Mouse (Mus musculus) liver, embryonic 11.5 days (tissue): ENCODE results near the gene Hist2h2ab. TPM values are rescaled to one million over a fixed set of nuclear protein-coding genes. Genes with fewer than 3 reads are reported as not detected.

ENCODE experiments used
- ATAC-seq: fragments of 200-750 bp; cut with Nextera tagmentation; replicated peaks from 2 replicates; pipeline ENCODE4 v1.8.0; 2017; ENCODE audit warnings: moderate number of reproducible peaks, mild to moderate bottlenecking, moderate TSS enrichment, moderate library complexity; ENCODE audit not compliant: low FRiP score
- DNase-seq: peaks from one replicate; pipeline ENCODE4 v3.0.0-alpha.2; 2017; ENCODE audit warnings: low spot score
- H3K27ac ChIP-seq: fragments of 300-500 bp; sonication (generic); 2 replicates; pipeline ENCODE4 v1.5.1; 2014; ENCODE audit warnings: mild to moderate bottlenecking, low read depth, low read length, control low read depth
- H3K27me3 ChIP-seq: fragments of 300-500 bp; sonication (generic); replicated peaks from 2 replicates; pipeline ENCODE4 v1.6.1; 2014; ENCODE audit warnings: low read length, mixed read lengths; ENCODE audit not compliant: control insufficient read depth, insufficient read depth
- H3K36me3 ChIP-seq: fragments of 300-500 bp; sonication (generic); 2 replicates; pipeline ENCODE4 v1.6.1; 2014; ENCODE audit warnings: mild to moderate bottlenecking, low read length, moderate library complexity, mixed read lengths; ENCODE audit not compliant: control insufficient read depth, insufficient read depth
- H3K4me1 ChIP-seq: fragments of 300-500 bp; sonication (generic); replicated peaks from 2 replicates; pipeline ENCODE4 v1.6.1; 2014; ENCODE audit warnings: low read length, mixed read lengths; ENCODE audit not compliant: control insufficient read depth, insufficient read depth
- H3K4me2 ChIP-seq: fragments of 300-500 bp; sonication (generic); 2 replicates; pipeline ENCODE4 v1.6.1; 2014; ENCODE audit warnings: mild to moderate bottlenecking, control low read depth, moderate library complexity
- H3K4me3 ChIP-seq: fragments of 300-500 bp; sonication (generic); 2 replicates; pipeline ENCODE4 v1.5.1; 2014; ENCODE audit warnings: low read depth, low read length, control low read depth
- H3K9ac ChIP-seq: fragments of 300-500 bp; sonication (generic); 2 replicates; pipeline ENCODE4 v1.6.1; 2014; ENCODE audit warnings: low read depth, low read length, control low read depth
- H3K9me3 ChIP-seq: fragments of 300-500 bp; sonication (generic); 2 replicates; pipeline ENCODE4 v1.6.1; 2016; ENCODE audit warnings: low read length, inconsistent platforms, mixed read lengths; ENCODE audit not compliant: control insufficient read depth
- WGBS: fragments of 180-500 bp; shearing (Covaris S2); extraction: QIAGEN DNeasy Blood & Tissue Kit; methylation state at CpG from one replicate; pipeline ENCODE4 v1.1.7; 2014; 5-methylcytosine and 5-hydroxymethylcytosine counted together
- polyA plus RNA-seq: library from polyadenylated mRNA; unstranded; fragments of >200 nt; fragmentation: Nextera tagmentation; extraction: Ambion mirVana; gene quantifications from 2 replicates; pipeline ENCODE4 v1.2.1, GENCODE M21; 2014

The Hist2h2ab gene
- polyA plus RNA-seq, 1 experiment from 2014 or later = 0.92 TPM

- Histone ChIP-seq H3K9me3 (no peaks in the 10 kb centered on the region), H3K9ac (peak overlapping the region; percentile 78), H3K27me3 (no peaks in the 10 kb centered on the region), H3K27ac (peak overlapping the region; percentile 96), H3K4me3 (peak overlapping the region; percentile 54), H3K4me2 (peak overlapping the region; percentile 85), H3K36me3 (no peaks in the 10 kb centered on the region), H3K4me1 (peaks cover 20% of the 10 kb centered on the region)
- ATAC-seq = no peak
- no peak for DNase-seq
- WGBS = 4% methylated on average over 11 of the region's 11 CpGs
Measured at GRCm38 (mm10) chr3:96247356-96248140, 27.9 kb downstream of the Hist2h2ab start.

- Histone ChIP-seq H3K36me3 (no peaks in the 10 kb centered on the region), H3K9me3 (no peaks in the 10 kb centered on the region), H3K4me3 (peak overlapping the region; percentile 54), H3K9ac (peak overlapping the region; percentile 42), H3K4me1 (peaks cover 20% of the 10 kb centered on the region), H3K27ac (peak overlapping the region; percentile 96), H3K4me2 (peak overlapping the region; percentile 85), H3K27me3 (no peaks in the 10 kb centered on the region)
- DNase-seq (no peak), ATAC-seq (no peak)
- WGBS = 51% methylated on average over 6 of the region's 6 CpGs
Measured at GRCm38 (mm10) chr3:96248141-96249033, 28.7 kb downstream of the Hist2h2ab start.

- H3K4me3 ChIP-seq = peak overlapping the region; percentile 25
- no peaks in the 10 kb centered on the region for H3K36me3 ChIP-seq
- peaks cover 15% of the 10 kb centered on the region for H3K4me1 ChIP-seq
- no peaks in the 10 kb centered on the region for H3K27me3 ChIP-seq
- H3K4me2 ChIP-seq = peak overlapping the region; percentile 85
- no peaks in the 10 kb centered on the region for H3K9me3 ChIP-seq
- DNase-seq = peak; percentile 49
- peak overlapping the region; percentile 42 for H3K9ac ChIP-seq
- 60% methylated on average over 4 of the region's 4 CpGs for WGBS
- no peak for ATAC-seq
- peak overlapping the region; percentile 96; the same call in 1 of the 2 replicates for H3K27ac ChIP-seq
Measured at GRCm38 (mm10) chr3:96249034-96249345, 29.3 kb downstream of the Hist2h2ab start.

- Histone ChIP-seq H3K36me3 (no peaks in the 10 kb centered on the region), H3K4me2 (no peak overlapping the region), H3K27ac (no peak overlapping the region), H3K9ac (no peak overlapping the region), H3K4me1 (peaks cover 18% of the 10 kb centered on the region), H3K9me3 (no peaks in the 10 kb centered on the region), H3K4me3 (no peak overlapping the region), H3K27me3 (no peaks in the 10 kb centered on the region)
- no peak for DNase-seq
- 58% methylated on average over 3 of the region's 3 CpGs for WGBS
- no peak for ATAC-seq
Measured at GRCm38 (mm10) chr3:96250890-96251289, 31.2 kb downstream of the Hist2h2ab start.

GRCm38 (mm10) chr3:96251787-96252186, 32.1 kb downstream of the Hist2h2ab start:
- Histone ChIP-seq H3K36me3 (no peaks in the 10 kb centered on the region), H3K9me3 (no peaks in the 10 kb centered on the region), H3K4me3 (no peak overlapping the region), H3K27me3 (no peaks in the 10 kb centered on the region), H3K4me2 (no peak overlapping the region), H3K27ac (no peak overlapping the region), H3K4me1 (peaks cover 24% of the 10 kb centered on the region), H3K9ac (no peak overlapping the region)
- no peak for ATAC-seq
- DNase-seq = no peak
- WGBS = 84% methylated on average over 3 of the region's 3 CpGs

- DNase-seq = no peak
- peak; percentile 95 for ATAC-seq
Measured at GRCm38 (mm10) chr3:96254683-96255355, 35.2 kb downstream of the Hist2h2ab start.

GRCm38 (mm10) chr3:96255926-96256593, 36.4 kb downstream of the Hist2h2ab start:
- Histone ChIP-seq H3K4me1 (peaks cover 15% of the 10 kb centered on the region; the same call in 1 of the 2 replicates), H3K27ac (no peak overlapping the region), H3K9ac (no peak overlapping the region), H3K9me3 (no peaks in the 10 kb centered on the region), H3K4me2 (no peak overlapping the region), H3K27me3 (no peaks in the 10 kb centered on the region), H3K36me3 (no peaks in the 10 kb centered on the region), H3K4me3 (no peak overlapping the region)
- DNase-seq (no peak), ATAC-seq (no peak)
- 75% methylated on average over 5 of the region's 5 CpGs for WGBS

More at GRCm38 (mm10) chr3:96254683-96255355, 35.2 kb downstream of the Hist2h2ab start:
- Histone ChIP-seq H3K4me3 (0 out of 2 replicates have a peak overlapping the region, but pooled peaks have one; percentile 8), H3K36me3 (no peaks in the 10 kb centered on the region), H3K9me3 (no peaks in the 10 kb centered on the region), H3K9ac (peak overlapping the region; percentile 58), H3K27ac (peak overlapping the region; percentile 70; the same call in 1 of the 2 replicates), H3K4me1 (peaks cover 15% of the 10 kb centered on the region; the same call in 1 of the 2 replicates), H3K4me2 (peak overlapping the region; percentile 46), H3K27me3 (no peaks in the 10 kb centered on the region)
- WGBS = 28% methylated on average over 10 of the region's 10 CpGs

GRCm38 (mm10) chr3:96257190-96257589, 37.5 kb downstream of the Hist2h2ab start:
- no peak overlapping the region for H3K4me3 ChIP-seq
- no peak overlapping the region for H3K27ac ChIP-seq
- WGBS = 73% methylated on average over 3 of the region's 3 CpGs
- no peaks in the 10 kb centered on the region for H3K27me3 ChIP-seq
- no peak overlapping the region for H3K4me2 ChIP-seq
- no peak overlapping the region for H3K9ac ChIP-seq
- no peaks in the 10 kb centered on the region for H3K9me3 ChIP-seq
- no peaks in the 10 kb centered on the region for H3K36me3 ChIP-seq
- peaks cover 20% of the 10 kb centered on the region; the same call in 1 of the 2 replicates for H3K4me1 ChIP-seq
- DNase-seq = no peak
- ATAC-seq = no peak
